Mouse (Mus musculus) midbrain, embryonic 13.5 days (tissue): ENCODE data around the gene Insl5. TPM values are rescaled to one million over a fixed set of nuclear protein-coding genes. Genes with fewer than 3 reads are reported as not detected.
A peak's percentile ranks its signal among the peaks of the same experiment; 100 is the strongest.

Experiments used
- ATAC-seq: fragments of 200-750 bp; cut with Nextera tagmentation; 2 replicates; pipeline ENCODE4 v1.8.0; 2017; ENCODE audit warnings: mild to moderate bottlenecking, moderate TSS enrichment, moderate library complexity
- H3K27ac ChIP-seq: fragments of 300-500 bp; sonication (generic); 2 replicates; pipeline ENCODE4 v1.5.1; 2015; ENCODE audit warnings: inconsistent platforms, mild to moderate bottlenecking, moderate library complexity
- H3K27me3 ChIP-seq: fragments of 300-500 bp; sonication (generic); 2 replicates; pipeline ENCODE4 v1.6.1; 2015; ENCODE audit warnings: mild to moderate bottlenecking, inconsistent platforms
- H3K36me3 ChIP-seq: fragments of 300-500 bp; sonication (generic); 2 replicates; pipeline ENCODE4 v1.6.1; 2015; ENCODE audit warnings: mild to moderate bottlenecking, inconsistent platforms
- H3K4me1 ChIP-seq: fragments of 300-500 bp; sonication (generic); replicated peaks from 2 replicates; pipeline ENCODE4 v1.6.1; 2015; ENCODE audit warnings: inconsistent platforms
- H3K4me2 ChIP-seq: fragments of 300-500 bp; sonication (generic); replicated peaks from 2 replicates; pipeline ENCODE4 v1.6.1; 2015; ENCODE audit warnings: moderate library complexity, mild to moderate bottlenecking, inconsistent platforms
- H3K4me3 ChIP-seq: fragments of 300-500 bp; sonication (generic); replicated peaks from 2 replicates; pipeline ENCODE4 v1.5.1; 2015; ENCODE audit warnings: mild to moderate bottlenecking, inconsistent platforms
- H3K9ac ChIP-seq: fragments of 300-500 bp; sonication (generic); replicated peaks from 2 replicates; pipeline ENCODE4 v1.6.1; 2015; ENCODE audit warnings: mild to moderate bottlenecking, inconsistent platforms
- H3K9me3 ChIP-seq: fragments of 300-500 bp; sonication (generic); 2 replicates; pipeline ENCODE4 v1.6.1; 2016; ENCODE audit warnings: mild to moderate bottlenecking, inconsistent platforms
- WGBS: fragments of 180-500 bp; shearing (Covaris S2); methylation state at CpG from one replicate; pipeline ENCODE4 v1.1.7; 2015; 5-methylcytosine and 5-hydroxymethylcytosine counted together
- polyA plus RNA-seq: library from polyadenylated mRNA; unstranded; fragments of >200 nt; fragmentation: Nextera tagmentation; extraction: Ambion mirVana; gene quantifications from 2 replicates; pipeline ENCODE4 v1.2.1, GENCODE M21; 2015

Gene Insl5
- polyA plus RNA-seq, 1 experiment from 2014 or later: 0.24 TPM

DNA sequence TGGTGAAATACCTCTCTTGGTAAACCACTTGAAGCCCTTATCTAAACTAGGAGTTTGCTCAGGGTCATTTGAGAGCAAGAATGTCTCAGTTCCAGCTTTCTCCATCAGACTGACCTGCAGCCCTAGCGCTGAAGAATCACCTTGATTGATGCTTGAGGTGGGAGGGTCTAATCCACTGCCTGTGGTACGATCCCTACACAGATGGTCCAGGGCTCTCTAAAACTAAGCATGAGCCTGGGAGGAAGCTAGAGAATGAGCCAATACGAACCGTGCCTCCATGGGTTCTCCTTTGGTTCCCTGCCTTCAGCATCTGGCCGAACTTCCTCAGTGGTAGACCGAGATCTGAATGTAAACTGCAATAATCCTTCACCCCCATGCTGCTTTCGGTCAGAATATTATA, 1.1 kb upstream of the Insl5 start:
- no peaks in the 10 kb centered on the region for H3K36me3 ChIP-seq
- H3K4me2 ChIP-seq: no peak overlapping the region
- WGBS: 91% methylated on average over 7 of the region's 7 CpGs
- no peak overlapping the region for H3K27ac ChIP-seq
- H3K4me3 ChIP-seq: no peak overlapping the region
- H3K4me1 ChIP-seq: no peaks in the 10 kb centered on the region
- no peak overlapping the region for H3K9ac ChIP-seq
- no peak for ATAC-seq
- no peaks in the 10 kb centered on the region for H3K27me3 ChIP-seq
- H3K9me3 ChIP-seq: no peaks in the 10 kb centered on the region

DNA sequence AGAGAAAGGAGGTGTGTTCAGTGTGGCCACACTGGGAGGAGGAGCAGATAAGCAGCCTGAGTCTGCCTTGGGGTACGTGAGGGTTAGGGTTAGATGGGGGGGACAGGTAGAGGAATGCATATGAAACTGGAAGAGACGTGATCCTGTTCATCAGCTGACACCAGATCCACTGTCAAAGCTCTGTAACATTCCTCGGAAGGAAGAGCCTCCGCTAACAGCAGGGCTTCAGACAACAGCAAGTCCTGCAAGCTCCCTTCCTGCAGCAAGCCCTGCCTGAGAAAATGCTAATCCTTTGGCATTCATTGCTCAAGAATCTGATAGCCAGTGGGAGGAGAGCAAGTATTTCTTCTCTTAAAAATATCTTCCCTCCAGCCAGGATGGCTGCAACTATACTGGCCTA, 13.2 kb downstream of the Insl5 start:
- peak; percentile 57; the same call in 1 of the 2 replicates for ATAC-seq

DNA sequence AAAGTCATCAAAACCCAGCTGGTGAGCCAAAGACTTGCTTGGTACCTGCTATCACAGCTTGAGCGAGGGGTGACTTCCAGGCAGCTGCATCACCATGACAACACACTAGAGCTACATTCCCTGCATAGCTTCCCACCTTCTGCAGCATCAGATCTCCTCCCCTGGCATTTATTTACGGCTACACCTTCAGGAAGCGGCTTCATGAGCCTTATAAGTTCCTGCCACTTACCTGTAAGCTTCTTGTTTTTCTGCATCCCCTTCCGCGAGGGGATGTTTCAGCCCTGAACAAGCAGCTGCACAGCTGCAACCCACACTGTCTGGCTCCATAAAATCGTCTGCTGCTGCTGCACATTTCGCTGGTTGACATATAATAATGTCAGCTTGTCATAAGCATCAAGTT, 14.8 kb downstream of the Insl5 start:
- ATAC-seq: peak; percentile 76
- no peaks in the 10 kb centered on the region for H3K27me3 ChIP-seq
- H3K9me3 ChIP-seq: no peaks in the 10 kb centered on the region
- no peak overlapping the region for H3K9ac ChIP-seq
- H3K4me2 ChIP-seq: no peak overlapping the region
- peaks cover 30% of the 10 kb centered on the region for H3K4me1 ChIP-seq
- H3K4me3 ChIP-seq: no peak overlapping the region
- H3K36me3 ChIP-seq: no peaks in the 10 kb centered on the region
- H3K27ac ChIP-seq: peak overlapping the region; percentile 31; the same call in 1 of the 2 replicates
- 34% methylated on average over 7 of the region's 7 CpGs for WGBS

More for the DNA sequence above, 13.2 kb downstream of the Insl5 start:
- Histone ChIP-seq H3K27ac (0 out of 2 replicates have a peak overlapping the region, but pooled peaks have one; percentile 25), H3K36me3 (no peaks in the 10 kb centered on the region), H3K27me3 (no peaks in the 10 kb centered on the region), H3K4me1 (peaks cover 18% of the 10 kb centered on the region), H3K9ac (no peak overlapping the region), H3K4me2 (peak overlapping the region; percentile 20; the same call in 1 of the 2 replicates), H3K9me3 (no peaks in the 10 kb centered on the region), H3K4me3 (no peak overlapping the region)
- 2% methylated on average over 4 of the region's 4 CpGs for WGBS

DNA sequence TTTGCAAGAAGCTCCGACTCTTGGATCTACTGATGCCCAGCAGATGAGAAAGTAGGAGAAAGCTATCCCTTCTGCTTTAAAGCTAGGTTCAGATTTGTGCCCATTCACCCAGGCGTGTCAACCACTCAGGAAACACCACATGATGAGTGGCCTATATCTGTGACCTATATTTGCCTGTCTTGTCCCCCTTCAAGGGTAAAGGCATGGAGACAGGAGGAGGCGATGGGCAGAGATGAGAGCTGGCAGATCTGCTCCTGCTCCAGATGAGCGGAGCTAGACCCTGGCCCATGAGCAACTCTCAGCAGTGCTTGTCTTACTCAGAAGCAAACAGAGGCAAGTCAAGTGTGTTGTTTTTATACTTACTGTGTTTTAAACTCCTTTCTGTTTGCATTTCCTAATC, 15.9 kb downstream of the Insl5 start:
- ATAC-seq: no peak
- H3K9ac ChIP-seq: no peak overlapping the region
- 92% methylated on average over 4 of the region's 4 CpGs for WGBS
- H3K27ac ChIP-seq: no peak overlapping the region
- no peak overlapping the region for H3K4me2 ChIP-seq
- H3K27me3 ChIP-seq: no peaks in the 10 kb centered on the region
- no peaks in the 10 kb centered on the region for H3K36me3 ChIP-seq
- no peak overlapping the region for H3K4me3 ChIP-seq
- H3K9me3 ChIP-seq: no peaks in the 10 kb centered on the region
- peaks cover 39% of the 10 kb centered on the region for H3K4me1 ChIP-seq

DNA sequence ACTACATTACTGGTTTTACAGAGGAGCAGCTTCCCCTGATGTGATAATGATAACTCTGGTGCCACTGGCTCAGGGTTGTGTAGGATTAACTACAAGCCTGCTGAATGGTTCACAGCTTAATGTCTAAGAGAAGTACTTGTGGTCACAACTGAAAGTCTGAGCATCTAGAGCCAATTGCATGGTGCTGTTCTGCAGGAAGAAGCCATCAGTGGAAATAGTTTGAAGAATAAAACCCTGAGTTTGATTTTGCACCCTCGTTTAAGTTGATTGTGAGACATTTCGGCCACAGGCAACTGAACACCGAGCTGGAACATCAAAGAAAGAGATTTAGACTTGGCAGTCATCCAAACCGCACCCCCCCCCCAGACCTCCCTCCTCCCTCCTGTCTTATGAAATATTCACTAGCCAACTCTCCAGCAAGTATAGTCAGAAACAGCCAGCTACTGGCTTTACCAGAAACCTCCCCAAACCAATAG, 19.7 kb downstream of the Insl5 start:
- peak; percentile 76 for ATAC-seq
- H3K27ac ChIP-seq: peak overlapping the region; percentile 54
- H3K4me3 ChIP-seq: no peak overlapping the region
- no peaks in the 10 kb centered on the region for H3K9me3 ChIP-seq
- peaks cover 29% of the 10 kb centered on the region for H3K4me1 ChIP-seq
- no peaks in the 10 kb centered on the region for H3K27me3 ChIP-seq
- no peak overlapping the region for H3K9ac ChIP-seq
- H3K36me3 ChIP-seq: no peaks in the 10 kb centered on the region
- 17% methylated on average over 4 of the region's 4 CpGs for WGBS
- no peak overlapping the region for H3K4me2 ChIP-seq

DNA sequence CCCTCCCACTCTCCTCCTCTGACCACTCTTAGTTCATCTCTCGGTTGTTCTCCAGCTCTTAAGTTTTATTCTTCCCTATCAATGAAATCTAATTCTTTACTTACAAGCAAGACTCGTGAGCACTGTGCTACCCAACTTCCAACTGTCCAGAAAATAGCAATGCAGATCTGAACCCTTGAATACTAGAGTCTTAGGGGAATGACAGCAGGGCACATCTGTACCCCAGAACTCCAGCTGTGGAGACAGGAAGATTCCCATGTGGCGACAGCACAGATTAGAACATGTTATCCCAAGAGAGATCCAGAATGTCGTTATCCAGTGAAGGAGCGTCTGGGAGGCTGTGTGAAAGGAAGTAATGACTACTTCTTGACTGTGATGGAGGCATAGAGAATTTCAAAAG, 20.4 kb downstream of the Insl5 start:
- Histone ChIP-seq H3K9ac (no peak overlapping the region), H3K4me2 (no peak overlapping the region), H3K27me3 (no peaks in the 10 kb centered on the region), H3K27ac (no peak overlapping the region), H3K4me3 (no peak overlapping the region), H3K9me3 (no peaks in the 10 kb centered on the region), H3K4me1 (peaks cover 25% of the 10 kb centered on the region), H3K36me3 (no peaks in the 10 kb centered on the region)
- WGBS: 71% methylated on average over 5 of the region's 5 CpGs
- 0 out of 2 replicates have a peak, but pooled peaks have one; percentile 17 for ATAC-seq

DNA sequence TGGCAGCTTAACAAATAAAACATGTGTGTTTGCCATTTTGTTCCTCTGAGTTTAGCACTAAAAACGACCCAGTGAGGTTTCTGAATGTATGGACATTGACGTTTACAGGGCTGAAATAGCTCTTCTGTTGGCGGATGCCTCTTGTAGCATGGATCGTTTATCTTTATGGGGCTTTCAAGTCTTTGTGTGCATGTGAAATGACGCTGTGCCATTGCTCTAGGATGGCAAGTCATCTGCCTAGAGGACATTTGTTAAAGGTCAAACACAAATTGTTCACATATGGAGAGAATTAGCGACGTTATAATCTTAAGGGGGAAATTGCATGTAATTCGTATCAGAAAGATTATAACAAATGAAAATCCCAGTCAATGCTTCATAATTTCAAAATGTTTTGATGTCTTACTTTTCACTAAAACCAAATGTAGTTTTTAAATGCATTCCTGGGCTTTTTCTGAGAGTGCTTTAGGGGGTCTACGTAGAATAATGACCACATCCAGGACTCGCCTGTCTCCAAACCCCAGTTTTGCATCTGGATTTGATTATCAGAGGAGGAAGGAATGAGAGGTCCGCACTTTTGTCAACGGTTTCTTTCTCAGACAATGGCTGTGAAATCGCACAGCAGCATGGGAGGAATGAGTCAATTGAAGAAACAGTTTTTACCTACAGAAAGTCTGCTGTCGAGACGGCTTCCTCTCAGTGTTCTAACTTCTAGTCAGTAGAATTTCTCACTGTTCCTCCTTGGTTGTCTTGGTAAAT, 21.3 kb downstream of the Insl5 start:
- no peaks in the 10 kb centered on the region for H3K27me3 ChIP-seq
- H3K9ac ChIP-seq: no peak overlapping the region
- 69% methylated on average over 15 of the region's 15 CpGs for WGBS
- peaks cover 25% of the 10 kb centered on the region for H3K4me1 ChIP-seq
- H3K4me2 ChIP-seq: no peak overlapping the region
- H3K36me3 ChIP-seq: no peaks in the 10 kb centered on the region
- no peaks in the 10 kb centered on the region for H3K9me3 ChIP-seq
- no peak for ATAC-seq
- H3K4me3 ChIP-seq: no peak overlapping the region
- H3K27ac ChIP-seq: no peak overlapping the region

DNA sequence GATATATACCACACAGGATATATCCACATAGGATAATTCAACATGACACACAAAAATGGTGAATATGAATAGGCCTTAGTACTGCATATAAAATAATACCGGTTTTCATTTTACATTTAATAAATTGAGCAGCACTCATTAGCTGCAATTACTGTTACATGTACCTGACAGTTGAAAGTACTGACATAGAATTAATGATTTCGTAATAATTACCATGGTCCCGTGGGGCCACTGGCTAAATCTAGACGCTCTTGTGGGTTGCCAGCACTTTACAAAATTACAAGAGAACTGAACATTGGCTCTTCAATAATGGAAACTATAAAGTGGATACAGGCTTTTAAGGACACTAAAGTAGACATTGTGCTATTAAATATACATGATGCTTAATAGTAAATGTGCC, 22.0 kb downstream of the Insl5 start:
- H3K27me3 ChIP-seq: no peaks in the 10 kb centered on the region
- H3K9me3 ChIP-seq: no peaks in the 10 kb centered on the region
- no peak overlapping the region for H3K27ac ChIP-seq
- peaks cover 25% of the 10 kb centered on the region for H3K4me1 ChIP-seq
- H3K36me3 ChIP-seq: no peaks in the 10 kb centered on the region
- ATAC-seq: no peak
- no peak overlapping the region for H3K4me2 ChIP-seq
- no peak overlapping the region for H3K4me3 ChIP-seq
- WGBS: 81% methylated on average over 4 of the region's 4 CpGs
- no peak overlapping the region for H3K9ac ChIP-seq

DNA sequence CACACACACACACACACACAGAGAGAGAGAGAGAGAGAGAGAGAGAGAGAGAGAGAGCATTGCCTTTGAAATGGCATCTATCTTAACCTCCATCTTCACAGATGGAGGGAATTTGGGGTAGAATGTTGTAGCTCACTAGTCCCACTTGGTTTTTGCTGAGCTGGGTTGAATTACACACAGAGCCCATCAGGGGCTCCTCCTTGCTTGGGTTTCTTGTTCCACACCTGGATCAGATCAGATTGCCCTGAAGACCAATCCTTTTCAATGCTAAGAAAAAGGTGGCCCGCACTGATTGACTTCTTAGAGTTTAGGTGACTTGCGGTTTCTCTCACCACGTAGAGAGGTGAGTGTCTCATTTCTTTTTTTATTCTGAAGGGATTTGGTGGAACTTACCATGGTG, 35.0 kb downstream of the Insl5 start:
- Histone ChIP-seq H3K4me3 (no peak overlapping the region), H3K9ac (no peak overlapping the region), H3K4me1 (peaks cover 4% of the 10 kb centered on the region; the same call in 1 of the 2 replicates), H3K36me3 (no peaks in the 10 kb centered on the region), H3K9me3 (no peaks in the 10 kb centered on the region), H3K4me2 (no peak overlapping the region), H3K27me3 (no peaks in the 10 kb centered on the region), H3K27ac (no peak overlapping the region)
- 69% methylated on average over 3 of the region's 3 CpGs for WGBS
- ATAC-seq: no peak

DNA sequence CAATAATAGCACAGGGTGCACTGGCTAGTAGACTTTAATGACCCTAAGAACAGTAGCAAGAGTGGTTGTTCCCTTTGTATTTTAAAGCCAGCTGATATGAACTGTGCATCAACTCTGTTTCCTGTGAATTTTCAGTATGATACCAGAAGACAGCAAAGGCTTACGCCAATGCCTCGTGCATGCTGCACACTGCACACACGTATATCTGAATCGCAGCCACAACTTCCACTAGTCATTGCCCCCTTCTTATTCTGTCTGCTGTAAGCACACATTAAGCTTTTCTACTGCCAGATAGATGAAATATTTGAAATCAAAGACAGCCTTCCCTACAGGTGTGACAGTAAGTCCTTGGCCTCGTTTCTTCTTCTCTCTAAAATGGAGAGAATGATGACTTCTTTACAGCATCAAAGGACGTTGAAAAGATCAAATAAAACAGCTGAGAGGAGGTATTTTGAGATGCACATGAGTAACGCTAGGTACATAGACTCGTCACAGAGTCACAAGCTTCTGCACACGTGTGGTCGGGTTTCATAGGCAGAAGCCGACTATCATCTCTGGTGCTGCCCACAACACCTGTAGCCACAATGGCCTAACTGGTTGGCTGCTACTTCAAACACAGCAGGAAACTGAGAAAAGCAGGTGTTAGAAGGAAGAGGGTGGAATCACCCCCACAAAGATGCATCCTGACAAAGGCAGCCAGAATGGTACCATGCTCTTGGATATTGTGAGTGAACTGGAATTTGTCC, 35.9 kb downstream of the Insl5 start:
- no peak overlapping the region for H3K4me2 ChIP-seq
- H3K27me3 ChIP-seq: no peaks in the 10 kb centered on the region
- WGBS: 86% methylated on average over 11 of the region's 11 CpGs
- ATAC-seq: no peak
- no peak overlapping the region for H3K4me3 ChIP-seq
- no peaks in the 10 kb centered on the region for H3K36me3 ChIP-seq
- no peaks in the 10 kb centered on the region for H3K9me3 ChIP-seq
- H3K4me1 ChIP-seq: peaks cover 4% of the 10 kb centered on the region; the same call in 1 of the 2 replicates
- no peak overlapping the region for H3K9ac ChIP-seq
- no peak overlapping the region for H3K27ac ChIP-seq

DNA sequence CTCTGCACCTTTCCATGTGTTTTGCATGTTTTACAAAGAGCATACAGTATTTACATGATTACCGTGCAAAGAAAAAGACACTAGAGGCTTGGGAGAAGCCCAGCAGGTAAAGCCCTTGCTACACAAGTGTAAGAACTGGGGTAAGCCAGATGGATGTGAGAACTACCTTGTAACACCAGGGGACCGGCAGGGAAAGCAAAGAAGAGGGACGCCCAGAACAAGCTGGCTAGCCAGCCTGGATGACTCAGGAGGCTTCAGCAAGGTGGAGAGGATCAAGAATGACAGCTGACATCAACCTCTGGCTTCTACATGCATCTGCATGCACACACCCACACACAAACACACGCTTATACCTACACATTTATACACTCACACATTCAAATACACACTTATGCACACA, 36.6 kb downstream of the Insl5 start:
- Histone ChIP-seq H3K4me2 (no peak overlapping the region), H3K4me3 (no peak overlapping the region), H3K36me3 (no peaks in the 10 kb centered on the region), H3K9me3 (no peaks in the 10 kb centered on the region), H3K27me3 (no peaks in the 10 kb centered on the region), H3K27ac (no peak overlapping the region), H3K9ac (no peak overlapping the region), H3K4me1 (peaks cover 4% of the 10 kb centered on the region; the same call in 1 of the 2 replicates)
- WGBS: 80% methylated on average over 4 of the region's 4 CpGs
- ATAC-seq: no peak

DNA sequence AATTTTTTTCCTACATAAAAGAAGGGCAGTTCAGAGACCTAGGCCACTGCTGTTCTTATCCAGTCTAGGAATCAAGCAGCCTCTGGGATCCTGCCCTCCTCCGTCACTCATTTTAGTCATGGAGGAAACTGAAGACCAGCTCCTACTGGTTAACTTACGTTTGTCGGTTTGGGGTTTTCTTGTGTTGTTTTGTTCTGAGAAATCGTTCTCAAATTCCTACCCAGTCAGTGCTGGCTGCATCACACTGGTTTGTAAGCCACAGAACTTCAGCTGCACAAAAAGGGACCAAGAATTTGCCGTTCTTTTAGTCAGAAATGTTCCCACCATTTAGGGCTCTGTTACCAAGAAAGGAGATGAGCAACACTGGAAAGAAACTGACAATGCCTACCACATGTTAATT, 37.3 kb downstream of the Insl5 start:
- WGBS: 77% methylated on average over 5 of the region's 5 CpGs

More for the DNA sequence above, 37.3 kb downstream of the Insl5 start:
- H3K4me1 ChIP-seq: peaks cover 4% of the 10 kb centered on the region; the same call in 1 of the 2 replicates
- no peak overlapping the region for H3K9ac ChIP-seq
- no peak overlapping the region for H3K4me2 ChIP-seq
- H3K27me3 ChIP-seq: no peaks in the 10 kb centered on the region
- no peaks in the 10 kb centered on the region for H3K36me3 ChIP-seq
- H3K27ac ChIP-seq: no peak overlapping the region
- H3K9me3 ChIP-seq: no peaks in the 10 kb centered on the region
- no peak overlapping the region for H3K4me3 ChIP-seq
- ATAC-seq: no peak
